Mouse (Mus musculus): ENCODE data around the gene Osm. TPM values are rescaled to one million over a fixed set of nuclear protein-coding genes. Genes with fewer than 3 reads are reported as not detected.

The Osm gene
- polyA plus RNA-seq, 1 experiment from 2014 or later: not detected

- 42% methylated on average over 8 of the region's 8 CpGs for WGBS
- Histone ChIP-seq H3K36me3 (ENCODE audit: control insufficient read depth, insufficient read depth, low read length) (no peaks in the 10 kb centered on the region), H3K27ac (ENCODE audit: low read depth, low read length) (peak overlapping the region; percentile 74; the same call in 1 of the 2 replicates), H3K27me3 (ENCODE audit: control insufficient read depth, insufficient read depth, low read length) (no peaks in the 10 kb centered on the region), H3K4me2 (replicated peaks; ENCODE audit: low read depth, low read length) (no peak overlapping the region), H3K4me1 (ENCODE audit: control insufficient read depth, insufficient read depth, low read length) (peaks cover 30% of the 10 kb centered on the region), H3K9ac (ENCODE audit: low read depth, low read length) (no peak overlapping the region), H3K4me3 (ENCODE audit: low read length) (no peak overlapping the region), H3K9me3 (ENCODE audit: control insufficient read depth, low read length) (no peaks in the 10 kb centered on the region)
- peak; percentile 36; the same call in 1 of the 2 replicates for ATAC-seq (ENCODE audit: low FRiP score, low TSS enrichment)
Observed at GRCm38 (mm10) chr11:4196636-4197035, 39.6 kb upstream of the Osm start.

GRCm38 (mm10) chr11:4197691-4198090 is 38.5 kb upstream of the Osm start:
- Histone ChIP-seq H3K27me3 (ENCODE audit: control insufficient read depth, insufficient read depth, low read length) (no peaks in the 10 kb centered on the region), H3K9ac (ENCODE audit: low read depth, low read length) (no peak overlapping the region), H3K4me3 (ENCODE audit: low read length) (no peak overlapping the region), H3K36me3 (ENCODE audit: control insufficient read depth, insufficient read depth, low read length) (no peaks in the 10 kb centered on the region), H3K9me3 (ENCODE audit: control insufficient read depth, low read length) (no peaks in the 10 kb centered on the region), H3K4me2 (replicated peaks; ENCODE audit: low read depth, low read length) (no peak overlapping the region), H3K27ac (ENCODE audit: low read depth, low read length) (peak overlapping the region; percentile 74), H3K4me1 (ENCODE audit: control insufficient read depth, insufficient read depth, low read length) (peaks cover 20% of the 10 kb centered on the region)
- WGBS: 11% methylated on average over 1 of the region's 1 CpGs
- peak; percentile 93 for ATAC-seq (ENCODE audit: low FRiP score, low TSS enrichment)

DNA sequence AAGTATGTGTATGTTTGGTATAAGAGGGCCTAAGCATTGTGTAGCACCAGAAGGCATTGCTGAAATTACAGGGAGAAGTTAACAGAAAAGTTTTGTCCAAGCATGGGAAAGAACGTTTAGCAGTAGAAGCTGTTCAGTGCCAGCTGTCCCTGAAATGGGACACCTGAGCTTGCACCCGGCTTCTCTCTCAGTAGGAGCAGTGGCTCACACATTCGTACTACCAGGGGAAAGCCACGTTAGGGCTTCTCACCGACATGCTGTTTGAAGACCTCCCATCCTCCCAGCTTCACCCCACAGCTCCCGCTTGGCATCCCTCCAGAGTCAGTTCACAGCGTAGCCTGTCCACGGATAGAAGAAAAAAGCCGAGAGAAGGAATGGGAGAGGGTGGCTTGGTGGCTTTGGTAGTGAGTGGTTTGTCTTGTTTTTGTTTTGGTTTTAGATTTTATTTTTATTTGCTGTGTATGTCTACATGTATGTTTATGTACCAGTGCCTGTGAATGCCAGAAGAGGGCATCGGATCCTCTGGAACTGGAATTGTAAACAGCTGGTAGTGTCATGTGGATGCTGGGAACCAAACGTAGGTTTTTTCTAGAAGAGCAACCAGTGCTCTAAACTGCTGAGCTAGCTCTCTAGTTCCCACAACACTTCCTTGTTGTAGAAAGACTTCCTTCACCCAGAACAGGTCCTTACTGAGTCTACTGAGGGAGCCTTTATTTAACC is 34.1 kb upstream of the Osm start:
- WGBS: 63% methylated on average over 11 of the region's 11 CpGs
- no peak overlapping the region for H3K4me3 ChIP-seq (ENCODE audit: low read length)
- no peak overlapping the region for H3K4me2 ChIP-seq (replicated peaks; ENCODE audit: low read depth, low read length)
- H3K27me3 ChIP-seq (ENCODE audit: control insufficient read depth, insufficient read depth, low read length): no peaks in the 10 kb centered on the region
- no peak overlapping the region for H3K9ac ChIP-seq (ENCODE audit: low read depth, low read length)
- no peaks in the 10 kb centered on the region for H3K9me3 ChIP-seq (ENCODE audit: control insufficient read depth, low read length)
- no peak overlapping the region for H3K27ac ChIP-seq (ENCODE audit: low read depth, low read length)
- peaks cover 23% of the 10 kb centered on the region for H3K4me1 ChIP-seq (ENCODE audit: control insufficient read depth, insufficient read depth, low read length)
- H3K36me3 ChIP-seq (ENCODE audit: control insufficient read depth, insufficient read depth, low read length): peaks cover 5% of the 10 kb centered on the region; the same call in 1 of the 2 replicates
- no peak for ATAC-seq (ENCODE audit: low FRiP score, low TSS enrichment)

DNA sequence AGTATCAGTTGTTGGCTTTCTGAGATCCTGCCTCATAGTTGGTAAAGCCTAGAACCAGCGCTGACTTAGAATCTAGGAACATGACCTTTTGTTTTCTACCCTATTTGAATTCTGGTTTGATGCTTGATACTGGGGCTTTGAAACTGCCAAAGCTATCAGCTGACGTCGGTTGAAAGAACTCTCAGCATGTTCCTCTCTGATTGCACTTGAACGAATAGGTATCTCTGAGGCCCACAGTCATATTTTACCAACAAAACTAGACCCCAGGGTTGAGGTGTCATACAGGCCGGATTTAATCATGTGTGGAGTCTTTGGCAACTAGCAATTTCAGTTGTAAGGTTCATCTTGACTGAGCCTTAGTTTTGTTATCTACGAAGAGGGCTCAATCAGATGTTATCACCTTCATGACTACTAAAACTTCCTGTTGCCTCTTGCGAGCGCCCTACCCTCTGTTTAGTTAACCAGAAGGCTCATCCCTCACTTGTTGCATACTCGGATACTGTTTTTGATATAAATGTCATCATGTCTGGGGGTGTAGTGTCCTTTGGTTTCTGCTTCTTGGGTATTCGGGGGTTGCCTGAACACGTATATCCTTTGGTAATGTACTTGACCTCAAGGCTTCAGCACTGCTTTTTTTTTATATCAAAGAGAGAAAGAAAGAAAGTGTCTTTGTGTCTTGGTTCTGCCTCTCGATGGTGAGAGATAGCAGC is 33.1 kb upstream of the Osm start:
- Histone ChIP-seq H3K36me3 (ENCODE audit: control insufficient read depth, insufficient read depth, low read length) (peaks cover 15% of the 10 kb centered on the region), H3K4me2 (replicated peaks; ENCODE audit: low read depth, low read length) (no peak overlapping the region), H3K27me3 (ENCODE audit: control insufficient read depth, insufficient read depth, low read length) (no peaks in the 10 kb centered on the region), H3K9ac (ENCODE audit: low read depth, low read length) (no peak overlapping the region), H3K4me3 (ENCODE audit: low read length) (no peak overlapping the region), H3K9me3 (ENCODE audit: control insufficient read depth, low read length) (no peaks in the 10 kb centered on the region), H3K4me1 (ENCODE audit: control insufficient read depth, insufficient read depth, low read length) (peaks cover 13% of the 10 kb centered on the region), H3K27ac (ENCODE audit: low read depth, low read length) (peak overlapping the region; percentile 71)
- WGBS: 71% methylated on average over 12 of the region's 12 CpGs
- ATAC-seq (ENCODE audit: low FRiP score, low TSS enrichment): no peak

DNA sequence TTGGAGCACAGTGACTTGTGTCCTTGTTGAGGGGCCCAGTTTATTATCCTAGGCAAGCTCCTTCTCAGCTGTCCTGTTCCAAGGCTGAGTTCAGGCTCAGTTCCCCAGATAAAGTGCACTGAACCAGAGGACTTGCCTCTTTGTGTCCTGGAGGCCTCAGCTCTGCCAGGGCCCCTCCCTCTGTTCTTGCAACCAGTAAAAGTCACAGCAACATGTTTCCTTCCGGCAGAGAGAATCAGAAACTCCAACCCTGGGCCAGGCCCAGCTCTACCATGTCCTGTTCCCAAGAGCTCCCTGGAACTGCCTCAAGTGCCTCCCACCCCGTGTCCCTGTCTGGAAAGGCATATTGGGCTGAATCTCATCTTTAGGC is 32.5 kb upstream of the Osm start:
- Histone ChIP-seq H3K27ac (ENCODE audit: low read depth, low read length) (peak overlapping the region; percentile 71), H3K4me2 (replicated peaks; ENCODE audit: low read depth, low read length) (no peak overlapping the region), H3K27me3 (ENCODE audit: control insufficient read depth, insufficient read depth, low read length) (no peaks in the 10 kb centered on the region), H3K9ac (ENCODE audit: low read depth, low read length) (peak overlapping the region; percentile 4; the same call in 1 of the 2 replicates), H3K4me3 (ENCODE audit: low read length) (no peak overlapping the region), H3K9me3 (ENCODE audit: control insufficient read depth, low read length) (no peaks in the 10 kb centered on the region), H3K4me1 (ENCODE audit: control insufficient read depth, insufficient read depth, low read length) (peaks cover 12% of the 10 kb centered on the region; the same call in 1 of the 2 replicates), H3K36me3 (ENCODE audit: control insufficient read depth, insufficient read depth, low read length) (peaks cover 18% of the 10 kb centered on the region)
- ATAC-seq (ENCODE audit: low FRiP score, low TSS enrichment): peak; percentile 77
- WGBS: 14% methylated on average over 2 of the region's 2 CpGs

DNA sequence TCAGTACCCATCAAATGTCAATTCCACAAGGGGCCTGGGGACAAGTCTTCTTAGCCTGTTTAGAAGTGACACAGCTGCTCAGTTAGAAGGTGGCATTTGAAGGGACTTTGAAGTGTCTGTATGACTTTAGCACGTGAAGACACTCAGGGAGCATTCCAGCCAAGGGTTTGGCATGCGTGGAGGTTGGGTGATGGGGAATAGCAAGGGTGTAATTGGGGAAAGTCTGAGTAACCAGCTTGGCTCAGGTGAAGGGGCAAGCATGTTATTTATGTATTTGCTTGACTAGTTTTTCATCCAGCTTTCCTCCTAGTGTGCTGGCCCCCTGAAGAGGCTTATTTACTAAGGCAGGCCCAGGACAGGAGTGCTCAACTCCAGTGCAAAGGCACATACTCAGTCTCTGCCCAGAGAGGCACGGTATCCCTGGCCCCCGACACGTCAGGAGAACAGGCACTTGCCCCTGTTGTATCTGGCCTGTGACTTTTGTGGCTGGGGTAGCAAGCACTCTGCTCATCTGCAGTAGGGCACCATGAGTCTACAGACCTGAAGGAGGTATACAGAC is 31.0 kb upstream of the Osm start:
- Histone ChIP-seq H3K36me3 (ENCODE audit: control insufficient read depth, insufficient read depth, low read length) (peaks cover 29% of the 10 kb centered on the region), H3K9me3 (ENCODE audit: control insufficient read depth, low read length) (no peaks in the 10 kb centered on the region), H3K27me3 (ENCODE audit: control insufficient read depth, insufficient read depth, low read length) (no peaks in the 10 kb centered on the region), H3K4me3 (ENCODE audit: low read length) (no peak overlapping the region), H3K9ac (ENCODE audit: low read depth, low read length) (no peak overlapping the region), H3K4me2 (replicated peaks; ENCODE audit: low read depth, low read length) (no peak overlapping the region), H3K4me1 (ENCODE audit: control insufficient read depth, insufficient read depth, low read length) (peaks cover 12% of the 10 kb centered on the region; the same call in 1 of the 2 replicates), H3K27ac (ENCODE audit: low read depth, low read length) (no peak overlapping the region)
- ATAC-seq (ENCODE audit: low FRiP score, low TSS enrichment): no peak
- WGBS: 80% methylated on average over 5 of the region's 5 CpGs

DNA sequence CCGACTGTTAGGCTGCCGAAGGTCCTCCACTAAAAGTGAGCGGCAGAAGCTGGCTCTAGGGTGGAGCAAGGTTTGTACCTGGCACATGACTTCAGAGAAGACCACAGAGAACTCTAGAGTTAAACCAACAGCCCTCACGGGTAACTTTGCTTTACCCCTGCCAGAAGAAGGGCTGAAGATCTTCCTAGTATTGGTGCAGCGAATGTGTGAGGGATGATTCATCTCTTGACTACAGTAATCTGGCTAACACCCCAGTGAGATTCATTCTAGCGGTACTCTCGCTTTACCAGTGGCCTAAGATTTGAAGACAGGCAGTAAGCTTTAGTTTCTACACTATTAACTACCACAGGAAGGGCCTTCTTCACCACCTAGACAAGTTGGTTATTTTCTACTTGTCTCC is 30.3 kb upstream of the Osm start:
- no peak overlapping the region for H3K9ac ChIP-seq (ENCODE audit: low read depth, low read length)
- no peak for ATAC-seq (ENCODE audit: low FRiP score, low TSS enrichment)
- WGBS: 92% methylated on average over 7 of the region's 7 CpGs

GRCm38 (mm10) chr11:4206563-4206962 is 29.7 kb upstream of the Osm start:
- no peak overlapping the region for H3K27ac ChIP-seq (ENCODE audit: low read depth, low read length)

More for the DNA sequence above, 30.3 kb upstream of the Osm start:
- Histone ChIP-seq H3K4me1 (ENCODE audit: control insufficient read depth, insufficient read depth, low read length) (peaks cover 12% of the 10 kb centered on the region; the same call in 1 of the 2 replicates), H3K4me2 (replicated peaks; ENCODE audit: low read depth, low read length) (no peak overlapping the region), H3K27me3 (ENCODE audit: control insufficient read depth, insufficient read depth, low read length) (no peaks in the 10 kb centered on the region), H3K9me3 (ENCODE audit: control insufficient read depth, low read length) (no peaks in the 10 kb centered on the region), H3K36me3 (ENCODE audit: control insufficient read depth, insufficient read depth, low read length) (peaks cover 33% of the 10 kb centered on the region), H3K27ac (ENCODE audit: low read depth, low read length) (no peak overlapping the region), H3K4me3 (ENCODE audit: low read length) (no peak overlapping the region)

DNA sequence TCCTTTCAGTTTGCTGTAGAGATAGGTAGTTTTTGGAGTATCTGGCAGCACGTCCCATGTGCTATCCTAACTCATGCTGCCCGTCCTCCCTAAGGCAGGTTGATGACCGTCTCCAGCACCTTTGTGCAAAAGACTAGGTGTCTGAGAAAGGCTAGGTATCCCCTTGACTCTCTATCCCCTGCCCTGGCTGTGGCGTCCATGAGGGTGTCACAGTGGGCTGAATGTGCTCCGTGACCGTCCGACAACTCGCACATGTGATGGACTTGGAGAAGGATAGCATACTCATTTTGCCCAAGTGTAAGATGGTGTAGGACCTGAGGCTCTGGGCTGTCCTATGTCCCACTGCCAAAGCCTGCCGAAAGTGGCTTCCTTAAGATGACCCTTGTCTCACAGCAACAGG is 28.6 kb upstream of the Osm start:
- ATAC-seq (ENCODE audit: low FRiP score, low TSS enrichment): no peak
- WGBS: 91% methylated on average over 9 of the region's 9 CpGs
- no peak overlapping the region for H3K27ac ChIP-seq (ENCODE audit: low read depth, low read length)
- peaks cover 12% of the 10 kb centered on the region; the same call in 1 of the 2 replicates for H3K4me1 ChIP-seq (ENCODE audit: control insufficient read depth, insufficient read depth, low read length)
- no peaks in the 10 kb centered on the region for H3K9me3 ChIP-seq (ENCODE audit: control insufficient read depth, low read length)
- H3K4me2 ChIP-seq (replicated peaks; ENCODE audit: low read depth, low read length): no peak overlapping the region
- no peak overlapping the region for H3K4me3 ChIP-seq (ENCODE audit: low read length)
- H3K36me3 ChIP-seq (ENCODE audit: control insufficient read depth, insufficient read depth, low read length): peaks cover 46% of the 10 kb centered on the region
- no peaks in the 10 kb centered on the region for H3K27me3 ChIP-seq (ENCODE audit: control insufficient read depth, insufficient read depth, low read length)
- H3K9ac ChIP-seq (ENCODE audit: low read depth, low read length): no peak overlapping the region

More at GRCm38 (mm10) chr11:4206563-4206962, 29.7 kb upstream of the Osm start:
- H3K9ac ChIP-seq (ENCODE audit: low read depth, low read length): no peak overlapping the region
- no peak overlapping the region for H3K4me2 ChIP-seq (replicated peaks; ENCODE audit: low read depth, low read length)
- no peak overlapping the region for H3K4me3 ChIP-seq (ENCODE audit: low read length)
- H3K4me1 ChIP-seq (ENCODE audit: control insufficient read depth, insufficient read depth, low read length): peaks cover 12% of the 10 kb centered on the region; the same call in 1 of the 2 replicates
- no peaks in the 10 kb centered on the region for H3K9me3 ChIP-seq (ENCODE audit: control insufficient read depth, low read length)
- no peaks in the 10 kb centered on the region for H3K27me3 ChIP-seq (ENCODE audit: control insufficient read depth, insufficient read depth, low read length)
- no peak for ATAC-seq (ENCODE audit: low FRiP score, low TSS enrichment)
- peaks cover 36% of the 10 kb centered on the region for H3K36me3 ChIP-seq (ENCODE audit: control insufficient read depth, insufficient read depth, low read length)
- WGBS: 77% methylated on average over 6 of the region's 6 CpGs

Data from kidney, embryonic 14.5 days (tissue).